Mouse (Mus musculus): ENCODE results near the gene Map2.
A peak's percentile ranks its signal among the peaks of the same experiment; 100 is the strongest.

The Map2 gene

GRCm38 (mm10) chr1:66386751-66387452, 211.8 kb downstream of the Map2 start:
- no peak for DNase-seq (ENCODE audit: low read depth, low spot score)

GRCm38 (mm10) chr1:66388561-66388960, 213.5 kb downstream of the Map2 start:
- DNase-seq (ENCODE audit: low read depth, low spot score) = no peak

GRCm38 (mm10) chr1:66394944-66395637, 220.0 kb downstream of the Map2 start:
- DNase-seq (ENCODE audit: low read depth, low spot score) = no peak

GRCm38 (mm10) chr1:66395826-66396225, 220.8 kb downstream of the Map2 start:
- no peak for DNase-seq (ENCODE audit: low read depth, low spot score)

- no peak for DNase-seq (ENCODE audit: low read depth, low spot score)
Measured at GRCm38 (mm10) chr1:66401902-66402301, 226.8 kb downstream of the Map2 start.

GRCm38 (mm10) chr1:66407270-66407967, 232.3 kb downstream of the Map2 start:
- no peak for DNase-seq (ENCODE audit: low read depth, low spot score)

GRCm38 (mm10) chr1:66418360-66418759, 243.3 kb downstream of the Map2 start:
- no peak for DNase-seq (ENCODE audit: low read depth, low spot score)

- no peak for DNase-seq (ENCODE audit: low read depth, low spot score)
Measured at GRCm38 (mm10) chr1:66426073-66426472, 251.0 kb downstream of the Map2 start.

GRCm38 (mm10) chr1:66430962-66431361, 255.9 kb downstream of the Map2 start:
- DNase-seq (ENCODE audit: low read depth, low spot score) = no peak

GRCm38 (mm10) chr1:66431472-66431871, 256.4 kb downstream of the Map2 start:
- DNase-seq (ENCODE audit: low read depth, low spot score) = no peak

- DNase-seq (ENCODE audit: low read depth, low spot score) = no peak
Measured at GRCm38 (mm10) chr1:66438069-66438468, 263.0 kb downstream of the Map2 start.

GRCm38 (mm10) chr1:66442922-66443321, 267.8 kb downstream of the Map2 start:
- DNase-seq (ENCODE audit: low read depth, low spot score) = no peak

GRCm38 (mm10) chr1:66449471-66449870, 274.4 kb downstream of the Map2 start:
- no peak for DNase-seq (ENCODE audit: low read depth, low spot score)

- DNase-seq (ENCODE audit: low read depth, low spot score) = no peak
Measured at GRCm38 (mm10) chr1:66456580-66456979, 281.5 kb downstream of the Map2 start.

- no peak for DNase-seq (ENCODE audit: low read depth, low spot score)
Measured at GRCm38 (mm10) chr1:66457747-66458146, 282.7 kb downstream of the Map2 start.

GRCm38 (mm10) chr1:66459394-66459793, 284.3 kb downstream of the Map2 start:
- no peak for DNase-seq (ENCODE audit: low read depth, low spot score)

- no peak for DNase-seq (ENCODE audit: low read depth, low spot score)
Measured at GRCm38 (mm10) chr1:66460850-66461249, 285.8 kb downstream of the Map2 start.

GRCm38 (mm10) chr1:66467821-66468703, 293.0 kb downstream of the Map2 start, which contains the start of gene Unc80:
Gene Unc80 (plus strand): TSS chr1:66468367.
- peak; percentile 4 for DNase-seq (ENCODE audit: low read depth, low spot score)

GRCm38 (mm10) chr1:66468704-66469020, 293.6 kb downstream of the Map2 start:
- DNase-seq (ENCODE audit: low read depth, low spot score) = no peak

- DNase-seq (ENCODE audit: low read depth, low spot score) = no peak
Measured at GRCm38 (mm10) chr1:66482751-66483150, 307.7 kb downstream of the Map2 start.
